ENCODE assay signal across 8 mouse cellular contexts in genomic region chr1:73944393-73944792, GRCm38 (mm10).
DNase-seq lines count a peak whose midpoint lies in the region; ATAC-seq lines count a peak whose summit lies in the region.

No protein-coding gene starts in this region.

- H3K27ac ChIP-seq in neural tube, embryonic 13.5 days (replicated peaks): peak overlapping the region; percentile 52
- H3K27ac ChIP-seq in stomach, embryonic 16.5 days (ENCODE audit: low read length): peak overlapping the region; percentile 87

- H3K4me1 ChIP-seq in neural tube, embryonic 13.5 days (replicated peaks): peaks cover 9% of the 10 kb centered on the region; the same call in 1 of the 2 replicates
- H3K4me1 ChIP-seq in stomach, embryonic 16.5 days (ENCODE audit: control insufficient read depth, insufficient read depth, low read length): peaks cover 24% of the 10 kb centered on the region

- no peak overlapping the region for H3K9ac ChIP-seq in neural tube, embryonic 13.5 days
- 0 out of 2 replicates have a peak overlapping the region, but pooled peaks have one; percentile 11 for H3K9ac ChIP-seq in stomach, embryonic 16.5 days (ENCODE audit: low read length)

- H3K36me3 ChIP-seq in neural tube, embryonic 13.5 days: no peaks in the 10 kb centered on the region
- H3K36me3 ChIP-seq in stomach, embryonic 16.5 days (ENCODE audit: control insufficient read depth, insufficient read depth, low read length): no peaks in the 10 kb centered on the region

- H3K4me3 ChIP-seq in neural tube, embryonic 13.5 days: no peak overlapping the region
- H3K4me3 ChIP-seq in stomach, embryonic 16.5 days (replicated peaks; ENCODE audit: low read length): no peak overlapping the region

- ATAC-seq in neural tube, embryonic 13.5 days (ENCODE audit: low read depth): peak; percentile 69
- no peak for ATAC-seq in stomach, embryonic 16.5 days (ENCODE audit: insufficient read depth, low FRiP score)

- no peak overlapping the region for H3K4me2 ChIP-seq in neural tube, embryonic 13.5 days
- no peak overlapping the region for H3K4me2 ChIP-seq in stomach, embryonic 16.5 days (ENCODE audit: low read depth, low read length)

- no peaks in the 10 kb centered on the region for H3K27me3 ChIP-seq in neural tube, embryonic 13.5 days
- no peaks in the 10 kb centered on the region for H3K27me3 ChIP-seq in stomach, embryonic 16.5 days (ENCODE audit: control insufficient read depth, insufficient read depth, low read length)

- DNase-seq in frontal cortex, adult 2 months (ENCODE audit: extremely low spot score in 1 of 2, low spot score in 1 of 2): peak; percentile 55
- DNase-seq in frontal cortex, postnatal 36 days (ENCODE audit: low spot score in 2 of 2): no peak
- DNase-seq in neural tube, embryonic 10.5 days (ENCODE audit: extremely low spot score, low spot score): no peak
- DNase-seq in layer of hippocampus, adult 8-10 months (ENCODE audit: low spot score in 2 of 2): peak; percentile 60 to 83
- no peak for DNase-seq in thymus, postnatal 4 days
- DNase-seq in ovary, postnatal 14 days (ENCODE audit: low spot score): no peak

- no peaks in the 10 kb centered on the region for H3K9me3 ChIP-seq in neural tube, embryonic 13.5 days
- no peaks in the 10 kb centered on the region for H3K9me3 ChIP-seq in stomach, embryonic 16.5 days (replicated peaks; ENCODE audit: control insufficient read depth, low read length)

- WGBS in neural tube, embryonic 13.5 days: 47% methylated on average over 3 of the region's 3 CpGs
- WGBS in stomach, embryonic 16.5 days: 72% methylated on average over 3 of the region's 3 CpGs

Comparison
In these comparisons a context has a peak if more than half of its experiments do, and no peak if none do; other contexts are left out.
1. DNase-seq: peak in frontal cortex, adult 2 months (2 of 2) and layer of hippocampus, adult 8-10 months (2 of 2); none in frontal cortex, postnatal 36 days (0 of 2), neural tube, embryonic 10.5 days (single experiment), thymus, postnatal 4 days (single experiment) and ovary, postnatal 14 days (single experiment).